Mouse (Mus musculus) megakaryocyte, embryonic 14.5 days (primary cell): ENCODE measurements around the gene Ppan. TPM values are rescaled to one million over a fixed set of nuclear protein-coding genes. Genes with fewer than 3 reads are reported as not detected.

Experiments
- H3K27me3 ChIP-seq: replicated peaks from 2 replicates; pipeline ENCODE3; 2012; ENCODE audit warnings: inconsistent platforms
- H3K36me3 ChIP-seq: replicated peaks from 2 replicates; pipeline ENCODE3; 2012; ENCODE audit warnings: low read length, inconsistent platforms, mixed read lengths
- H3K4me1 ChIP-seq: 2 replicates; pipeline ENCODE4 v1.6.1; 2012; ENCODE audit warnings: inconsistent platforms
- H3K4me3 ChIP-seq: replicated peaks from 2 replicates; pipeline ENCODE3; 2012; ENCODE audit warnings: moderate library complexity, mild to moderate bottlenecking, inconsistent platforms
- H3K9me3 ChIP-seq: 2 replicates; pipeline ENCODE4 v1.6.1; 2012; ENCODE audit warnings: inconsistent platforms
- FLI1 ChIP-seq: IDR thresholded peaks from 2 replicates; pipeline ENCODE4 v1.6.1; 2012; ENCODE audit warnings: low read length, inconsistent platforms, mixed read lengths
- GATA1 ChIP-seq: IDR thresholded peaks from 3 replicates; pipeline ENCODE4 v1.6.1; 2012; ENCODE audit warnings: mixed read lengths, low read length, inconsistent platforms, borderline replicate concordance
- polyA plus RNA-seq: library from polyadenylated mRNA; stranded (reverse); fragments of >175 nt; gene quantifications from 2 replicates; pipeline ENCODE4 v1.2.3, GENCODE M21; 2012; ENCODE audit warnings: low replicate concordance; ENCODE audit not compliant: insufficient read depth

Gene Ppan
- polyA plus RNA-seq, 1 experiment: 137 TPM

DNA sequence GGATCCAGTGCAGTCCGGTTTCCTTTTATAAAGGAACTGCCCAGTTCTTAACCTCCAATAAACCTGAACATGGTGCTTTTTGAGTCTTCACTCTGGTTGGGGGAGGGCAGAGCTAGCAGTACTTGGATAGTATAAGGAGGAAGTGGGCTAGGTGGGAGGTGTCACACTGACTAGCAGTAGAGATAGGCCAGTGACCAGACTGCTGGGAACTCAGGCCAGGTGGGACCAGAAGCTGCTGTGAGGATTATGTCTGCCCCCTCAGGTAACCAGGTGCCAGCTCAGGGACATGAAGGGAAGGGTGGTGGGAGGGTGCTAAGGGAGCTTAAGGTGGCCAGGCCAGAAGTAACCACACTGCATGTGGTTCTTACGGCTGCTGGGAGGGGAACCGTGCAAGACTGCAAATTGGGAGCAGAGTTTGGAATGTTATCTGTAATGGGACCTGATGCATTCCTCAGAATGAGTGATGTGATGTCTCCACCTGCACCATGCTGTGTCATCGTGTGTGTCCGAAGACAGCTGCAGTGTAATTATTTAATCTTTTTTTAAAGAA lies 4.2 kb downstream of the Ppan start:
- no peak for TF ChIP-seq GATA1
- TF ChIP-seq FLI1: no peak
- peaks cover 77% of the 10 kb centered on the region for H3K4me1 ChIP-seq
- H3K36me3 ChIP-seq: peaks cover 78% of the 10 kb centered on the region
- no peak overlapping the region for H3K4me3 ChIP-seq
- H3K9me3 ChIP-seq: no peaks in the 10 kb centered on the region
- no peaks in the 10 kb centered on the region for H3K27me3 ChIP-seq

GRCm38 (mm10) chr9:20893069-20893468 lies 5.1 kb downstream of the Ppan start:
- peak overlapping the region; percentile 29 for H3K4me3 ChIP-seq
- no peaks in the 10 kb centered on the region for H3K27me3 ChIP-seq
- no peaks in the 10 kb centered on the region for H3K9me3 ChIP-seq
- peaks cover 86% of the 10 kb centered on the region for H3K4me1 ChIP-seq
- no peak for TF ChIP-seq FLI1
- TF ChIP-seq GATA1: no peak
- peaks cover 80% of the 10 kb centered on the region for H3K36me3 ChIP-seq

DNA sequence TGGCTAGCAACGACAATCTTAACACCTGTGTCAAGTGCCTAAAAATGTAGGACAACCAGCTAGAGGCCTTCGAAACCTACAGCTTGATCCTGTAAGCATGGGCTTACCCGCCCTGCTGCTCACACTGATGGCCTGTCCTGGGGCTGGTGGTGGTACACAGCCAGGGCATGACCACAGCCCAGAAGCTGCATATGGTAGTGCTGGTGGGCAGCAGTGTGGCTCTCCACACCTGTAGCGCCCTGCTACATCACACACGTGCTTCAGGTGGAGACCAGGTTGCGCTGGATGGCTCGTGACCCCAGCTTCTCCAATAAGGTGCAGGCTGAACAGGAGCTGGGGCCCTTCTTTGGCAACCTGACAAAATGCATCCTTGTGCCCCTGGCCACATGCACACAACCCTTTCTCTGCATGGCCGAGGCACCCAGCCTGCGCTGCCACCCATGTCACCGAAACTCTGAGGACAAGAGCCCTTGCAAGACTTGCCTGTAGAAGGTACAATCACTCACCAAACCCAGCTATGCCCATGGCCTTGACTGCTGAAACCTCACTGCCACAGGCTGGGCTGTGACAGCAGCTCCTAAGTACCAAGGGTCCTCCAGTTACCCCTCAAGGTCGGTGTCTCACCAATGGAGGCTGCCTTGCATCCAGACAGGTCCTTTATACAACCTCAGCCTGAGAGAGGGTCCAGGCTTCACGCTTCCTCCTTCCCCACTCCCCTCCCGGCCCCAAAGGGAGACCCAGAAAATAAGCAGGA lies 5.8 kb downstream of the Ppan start:
- no peak for TF ChIP-seq GATA1
- TF ChIP-seq FLI1: no peak
- H3K4me1 ChIP-seq: peaks cover 83% of the 10 kb centered on the region
- no peaks in the 10 kb centered on the region for H3K9me3 ChIP-seq
- H3K27me3 ChIP-seq: no peaks in the 10 kb centered on the region
- peaks cover 80% of the 10 kb centered on the region for H3K36me3 ChIP-seq
- H3K4me3 ChIP-seq: peak overlapping the region; percentile 12

GRCm38 (mm10) chr9:20894629-20895028 lies 6.7 kb downstream of the Ppan start:
- TF ChIP-seq GATA1 (no peak), FLI1 (no peak)
- peaks cover 82% of the 10 kb centered on the region for H3K4me1 ChIP-seq
- H3K9me3 ChIP-seq: no peaks in the 10 kb centered on the region
- H3K27me3 ChIP-seq: no peaks in the 10 kb centered on the region
- H3K4me3 ChIP-seq: no peak overlapping the region
- peaks cover 75% of the 10 kb centered on the region for H3K36me3 ChIP-seq

GRCm38 (mm10) chr9:20895382-20895781 lies 7.4 kb downstream of the Ppan start:
- no peaks in the 10 kb centered on the region for H3K9me3 ChIP-seq
- no peak for TF ChIP-seq GATA1
- no peak for TF ChIP-seq FLI1
- peaks cover 68% of the 10 kb centered on the region for H3K36me3 ChIP-seq
- peaks cover 75% of the 10 kb centered on the region for H3K4me1 ChIP-seq
- H3K27me3 ChIP-seq: no peaks in the 10 kb centered on the region
- H3K4me3 ChIP-seq: no peak overlapping the region

DNA sequence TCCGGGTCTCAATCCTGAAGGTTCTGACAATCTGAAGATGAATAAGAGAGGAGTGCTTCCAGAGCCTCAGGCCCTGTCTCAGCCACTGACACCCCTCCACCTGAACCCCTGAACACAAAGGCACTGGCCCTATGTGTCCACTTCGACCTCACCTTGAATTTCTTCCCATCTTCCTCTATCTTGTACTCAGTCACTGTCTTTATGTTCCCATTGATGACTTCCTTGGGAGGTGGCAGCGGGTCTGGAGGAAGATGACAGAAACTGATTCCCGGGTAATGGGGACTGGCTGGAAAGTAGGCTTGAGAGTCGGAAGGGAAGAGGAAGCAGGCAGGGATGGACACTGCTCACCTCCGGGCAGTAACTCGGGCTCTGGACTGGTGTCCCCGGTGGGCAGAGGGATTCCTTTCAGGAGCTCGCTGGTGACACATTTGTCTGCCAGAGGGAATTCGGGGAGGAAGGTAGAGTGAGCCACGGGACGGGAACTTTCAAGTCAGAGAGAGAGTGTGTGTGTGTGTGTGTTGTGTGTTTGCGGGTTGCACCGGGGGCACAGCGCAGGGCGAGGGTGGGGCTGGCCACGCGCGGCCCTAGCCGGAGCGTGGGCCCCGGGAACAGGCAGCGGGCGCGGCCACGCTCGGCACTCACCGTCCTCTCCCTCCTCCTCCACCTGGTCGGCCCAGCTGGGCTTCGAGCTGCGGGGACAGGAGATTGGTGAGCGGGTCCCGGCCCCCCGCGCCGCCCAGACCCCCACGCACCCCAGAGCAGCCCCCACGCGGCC lies 9.9 kb downstream of the Ppan start:
- peak overlapping the region; percentile 98 for H3K4me3 ChIP-seq
- no peaks in the 10 kb centered on the region for H3K9me3 ChIP-seq
- H3K4me1 ChIP-seq: peaks cover 68% of the 10 kb centered on the region
- peaks cover 42% of the 10 kb centered on the region for H3K36me3 ChIP-seq
- TF ChIP-seq FLI1 (no peak), GATA1 (no peak)
- no peaks in the 10 kb centered on the region for H3K27me3 ChIP-seq

- peaks cover 63% of the 10 kb centered on the region for H3K4me1 ChIP-seq
- TF ChIP-seq FLI1: peak; percentile 93
- TF ChIP-seq GATA1: no peak
- H3K4me3 ChIP-seq: peak within 1 kb of the TSS; percentile 98
These were observed 10.6 kb downstream of the Ppan start, which contains the start of gene Eif3g for GRCm38 (mm10) chr9:20898511-20899073. Eif3g (minus strand) TSS chr9:20898623.

DNA sequence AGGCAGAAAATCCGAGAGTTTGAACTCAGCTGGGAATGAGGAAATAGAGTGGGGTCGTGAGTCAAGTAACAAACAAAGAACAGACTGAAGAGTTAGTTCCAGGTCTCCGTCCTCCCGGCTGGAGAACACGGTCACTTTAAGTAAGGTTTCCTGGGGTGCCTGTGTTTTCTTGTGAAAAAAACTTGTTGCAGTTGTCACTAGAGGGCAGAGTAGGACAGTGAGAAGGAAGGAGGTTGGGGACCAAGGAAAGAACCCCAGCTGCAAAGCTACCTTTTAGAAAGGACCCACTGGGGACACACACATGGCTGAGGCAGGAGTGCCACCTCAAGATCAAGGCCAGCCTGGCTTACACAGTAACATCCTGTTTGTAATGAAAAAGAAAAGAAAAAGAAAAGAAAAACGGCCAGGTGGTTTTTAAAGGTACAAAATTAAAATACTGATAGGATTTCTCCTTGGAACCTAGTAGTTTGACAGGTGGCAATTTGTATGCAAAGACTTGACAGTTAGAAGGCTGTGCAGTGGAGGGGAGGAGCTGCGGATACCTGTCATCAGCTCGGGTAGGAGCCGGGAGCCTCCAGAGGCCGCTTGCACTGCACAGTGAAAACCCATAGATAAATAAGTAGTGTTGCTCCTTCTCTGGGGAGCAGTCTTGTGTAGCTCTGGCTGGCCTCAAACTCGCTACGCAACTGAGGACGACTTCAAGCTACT lies 13.6 kb downstream of the Ppan start:
- H3K4me3 ChIP-seq: peak overlapping the region; percentile 85
- H3K9me3 ChIP-seq: no peaks in the 10 kb centered on the region
- H3K4me1 ChIP-seq: peaks cover 45% of the 10 kb centered on the region
- TF ChIP-seq FLI1: no peak
- no peak for TF ChIP-seq GATA1
- peaks cover 33% of the 10 kb centered on the region for H3K36me3 ChIP-seq
- no peaks in the 10 kb centered on the region for H3K27me3 ChIP-seq

More at GRCm38 (mm10) chr9:20898511-20899073, 10.6 kb downstream of the Ppan start, which contains the start of gene Eif3g:
- Histone ChIP-seq H3K27me3 (no peaks in the 10 kb centered on the region), H3K36me3 (peaks cover 38% of the 10 kb centered on the region), H3K9me3 (no peaks in the 10 kb centered on the region)

DNA sequence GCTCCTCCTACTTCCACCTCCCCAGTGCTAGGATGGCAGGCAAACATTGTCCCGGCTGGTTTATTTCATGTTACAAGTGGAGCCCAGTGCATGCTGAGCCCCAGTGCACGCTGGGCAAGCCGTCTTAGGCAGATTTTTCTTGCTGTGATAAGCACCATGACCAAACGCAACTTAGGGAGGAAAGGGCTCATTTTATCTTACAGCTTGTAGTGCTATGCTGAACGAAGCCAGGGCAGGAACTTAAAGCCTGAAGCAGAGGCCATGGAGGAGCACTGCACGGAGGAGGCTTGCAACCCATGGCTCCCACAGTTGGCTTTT lies 14.2 kb downstream of the Ppan start:
- H3K4me1 ChIP-seq: peaks cover 40% of the 10 kb centered on the region
- peak overlapping the region; percentile 85 for H3K4me3 ChIP-seq
- no peaks in the 10 kb centered on the region for H3K27me3 ChIP-seq
- H3K36me3 ChIP-seq: peaks cover 33% of the 10 kb centered on the region
- TF ChIP-seq GATA1: no peak
- TF ChIP-seq FLI1: no peak
- H3K9me3 ChIP-seq: no peaks in the 10 kb centered on the region
